Mouse (Mus musculus) stomach, embryonic 14.5 days (tissue): ENCODE measurements around the gene Gm20909. TPM values are rescaled to one million over a fixed set of nuclear protein-coding genes. Genes with fewer than 3 reads are reported as not detected.
"Not testable (repeated sequence)": the region's sequence is repeated elsewhere in the genome, so short reads cannot be mapped to it uniquely, and the experiment has no call there.

Experiments used
- ATAC-seq: fragments of 200-750 bp; cut with Nextera tagmentation; 2 replicates; pipeline ENCODE4 v1.8.0; 2017; ENCODE audit warnings: low read depth, moderate TSS enrichment; ENCODE audit not compliant: insufficient number of reproducible peaks, insufficient read depth, low FRiP score
- H3K27ac ChIP-seq: fragments of 300-500 bp; sonication (generic); 2 replicates; pipeline ENCODE4 v1.5.1; 2014; ENCODE audit warnings: mild to moderate bottlenecking, low read length, moderate library complexity, mixed read lengths
- H3K27me3 ChIP-seq: fragments of 300-500 bp; sonication (generic); 2 replicates; pipeline ENCODE4 v1.6.1; 2014; ENCODE audit warnings: low read length, control low read depth, mixed read lengths; ENCODE audit not compliant: control insufficient read depth, insufficient read depth
- H3K36me3 ChIP-seq: fragments of 300-500 bp; sonication (generic); 2 replicates; pipeline ENCODE4 v1.6.1; 2014; ENCODE audit warnings: mild to moderate bottlenecking, control low read depth, low read length, moderate library complexity, mixed read lengths; ENCODE audit not compliant: control insufficient read depth, insufficient read depth
- H3K4me1 ChIP-seq: fragments of 300-500 bp; sonication (generic); 2 replicates; pipeline ENCODE4 v1.6.1; 2014; ENCODE audit warnings: low read length, control low read depth, mixed read lengths; ENCODE audit not compliant: control insufficient read depth, insufficient read depth
- H3K4me2 ChIP-seq: fragments of 300-500 bp; sonication (generic); replicated peaks from 2 replicates; pipeline ENCODE4 v1.6.1; 2014; ENCODE audit warnings: low read depth, low read length, control low read depth
- H3K4me3 ChIP-seq: fragments of 300-500 bp; sonication (generic); 2 replicates; pipeline ENCODE4 v1.5.1; 2014; ENCODE audit warnings: low read depth, low read length, control low read depth
- H3K9ac ChIP-seq: fragments of 300-500 bp; sonication (generic); replicated peaks from 2 replicates; pipeline ENCODE4 v1.6.1; 2014; ENCODE audit warnings: low read depth, mild to moderate bottlenecking, control low read depth, low read length, moderate library complexity, mixed read lengths
- H3K9me3 ChIP-seq: fragments of 300-500 bp; sonication (generic); 2 replicates; pipeline ENCODE4 v1.6.1; 2016; ENCODE audit warnings: low read depth, low read length, control low read depth; ENCODE audit not compliant: control insufficient read depth
- WGBS: fragments of 180-500 bp; shearing (Covaris S2); extraction: QIAGEN DNeasy Blood & Tissue Kit; methylation state at CpG from one replicate; pipeline ENCODE4 v1.1.7; 2014; 5-methylcytosine and 5-hydroxymethylcytosine counted together
- polyA plus RNA-seq: library from polyadenylated mRNA; unstranded; fragments of >200 nt; fragmentation: Nextera tagmentation; extraction: Ambion mirVana; gene quantifications from 2 replicates; pipeline ENCODE4 v1.2.1, GENCODE M21; 2014

The Gm20909 gene
- not detected in 2 replicates for polyA plus RNA-seq

GRCm38 (mm10) chrY:21164270-21164669 is at the start of gene Gm20909:
TSS of gene Gm20909 (plus strand) at chrY:21164570.
- ATAC-seq, H3K27me3 ChIP-seq, H3K4me3 ChIP-seq, H3K36me3 ChIP-seq, H3K4me1 ChIP-seq, H3K27ac ChIP-seq, H3K4me2 ChIP-seq, H3K9ac ChIP-seq, H3K9me3 ChIP-seq: not testable (repeated sequence)
- WGBS, result no CpG with 5 or more reads among the region's 4 CpGs

Other genes starting within 250 kb of the Gm20909 start
- not detected in 2 replicates for gene Gm29866, start 170.9 kb upstream of the Gm20909 start, polyA plus RNA-seq
- gene Gm20865, start 77.0 kb downstream of the Gm20909 start, polyA plus RNA-seq, result not detected in 2 replicates